Mouse (Mus musculus) gastrocnemius, adult 2 months (tissue): Measurements from ENCODE around the gene Fancf. TPM values are rescaled to one million over a fixed set of nuclear protein-coding genes. Genes with fewer than 3 reads are reported as not detected.

Experiments used
- DNase-seq: peaks from one replicate; pipeline ENCODE4 v3.0.0; 2022
- H3K27ac ChIP-seq: fragments of 200-600 bp; 2 replicates; pipeline ENCODE4 v1.8.1; 2022; ENCODE audit warnings: mild to moderate bottlenecking
- H3K4me3 ChIP-seq: fragments of 200-600 bp; 2 replicates; pipeline ENCODE4 v1.8.1; 2022; ENCODE audit warnings: mild to moderate bottlenecking, moderate library complexity
- CTCF ChIP-seq: fragments of 200-600 bp; IDR thresholded peaks from 2 replicates; pipeline ENCODE4 v1.8.1; 2022; ENCODE audit warnings: antibody characterized with exemption, mild to moderate bottlenecking, moderate library complexity
- intact Hi-C: fragments of 180-260 bp; cut with DNase I; formaldehyde crosslinking; loops from one replicate; pipeline ENCODE4 v1.15.1; 2025
- long read RNA-seq, 2 experiments: library from polyadenylated mRNA; stranded (forward); transcript quantifications; one replicate each; pipeline ENCODE4 v2.0.0; 2021
- total RNA-seq, 2 experiments: library from RNA; stranded (reverse); gene quantifications; 2 replicates each; pipeline ENCODE4 v1.2.3; 2021

The Fancf gene
- 1 to 10 TPM; 1.5 TPM for total RNA-seq
- long read RNA-seq, experiment 1, partial matches to known transcripts: 0 of 3 reads
- long read RNA-seq, experiment 1, other reads (novel, unspliced or antisense): 0 of 3 reads
- long read RNA-seq, experiment 2, partial matches to known transcripts: 0 of 4 reads
- long read RNA-seq, experiment 2, other reads (novel, unspliced or antisense): 0 of 4 reads

- Histone ChIP-seq H3K4me3 (peak within 1 kb of the TSS; percentile 95), H3K27ac (peak within 1 kb of the TSS; percentile 97)
- intact Hi-C loops: no loop called here
- peak; percentile 98 for DNase-seq
- TF ChIP-seq CTCF: no peak
Observed at GRCm38 (mm10) chr7:51862097-51862492, at the start of gene Fancf. Gene Fancf, minus strand, starts transcription at chr7:51862267.

GRCm38 (mm10) chr7:51899066-51899465 lies 37.0 kb upstream of the Fancf start:
- no peak for TF ChIP-seq CTCF
- no peak for DNase-seq
- Histone ChIP-seq H3K27ac (no peak overlapping the region), H3K4me3 (no peak overlapping the region)
- intact Hi-C loops: no loop called here

- Histone ChIP-seq H3K27ac (no peak overlapping the region), H3K4me3 (no peak overlapping the region)
- intact Hi-C loops: no loop called here
- DNase-seq: no peak
- TF ChIP-seq CTCF: no peak
Observed at GRCm38 (mm10) chr7:51894939-51895338, 32.9 kb upstream of the Fancf start.

- Histone ChIP-seq H3K27ac (no peak overlapping the region), H3K4me3 (no peak overlapping the region)
- intact Hi-C loops: no loop called here
- no peak for DNase-seq
- TF ChIP-seq CTCF: no peak
Observed at GRCm38 (mm10) chr7:51894133-51894801, 32.2 kb upstream of the Fancf start.

- DNase-seq: no peak
- intact Hi-C loops: no loop called here
- H3K4me3 ChIP-seq: no peak overlapping the region
- TF ChIP-seq CTCF: no peak
- H3K27ac ChIP-seq: no peak overlapping the region
Observed at GRCm38 (mm10) chr7:51893008-51893407, 30.9 kb upstream of the Fancf start.

GRCm38 (mm10) chr7:51892224-51892965 lies 30.3 kb upstream of the Fancf start:
- Histone ChIP-seq H3K4me3 (no peak overlapping the region), H3K27ac (no peak overlapping the region)
- no peak for TF ChIP-seq CTCF
- no peak for DNase-seq
- intact Hi-C loops: no loop called here

- TF ChIP-seq CTCF: no peak
- no peak for DNase-seq
- intact Hi-C loops: no loop called here
- Histone ChIP-seq H3K27ac (no peak overlapping the region), H3K4me3 (no peak overlapping the region)
Observed at GRCm38 (mm10) chr7:51889601-51890000, 27.5 kb upstream of the Fancf start.

GRCm38 (mm10) chr7:51887678-51888567 lies 25.9 kb upstream of the Fancf start:
- Histone ChIP-seq H3K27ac (no peak overlapping the region), H3K4me3 (no peak overlapping the region)
- DNase-seq: no peak
- TF ChIP-seq CTCF: no peak
- intact Hi-C loops: no loop called here

- no peak overlapping the region for H3K27ac ChIP-seq
- DNase-seq: no peak
- intact Hi-C loops: no loop called here
- TF ChIP-seq CTCF: no peak
- H3K4me3 ChIP-seq: no peak overlapping the region
Observed at GRCm38 (mm10) chr7:51885345-51885744, 23.3 kb upstream of the Fancf start.

- TF ChIP-seq CTCF: no peak
- H3K27ac ChIP-seq: peak overlapping the region; percentile 48
- intact Hi-C loops: no loop called here
- no peak for DNase-seq
- H3K4me3 ChIP-seq: peak overlapping the region; percentile 31
Observed at GRCm38 (mm10) chr7:51880121-51880520, 18.1 kb upstream of the Fancf start.

GRCm38 (mm10) chr7:51879136-51879723 lies 17.2 kb upstream of the Fancf start:
- Histone ChIP-seq H3K4me3 (peak overlapping the region; percentile 72), H3K27ac (peak overlapping the region; percentile 71)
- TF ChIP-seq CTCF: no peak
- peak; percentile 54 for DNase-seq
- intact Hi-C loops: no loop called here

GRCm38 (mm10) chr7:51878730-51879129 lies 16.7 kb upstream of the Fancf start:
- H3K4me3 ChIP-seq: peak overlapping the region; percentile 72
- intact Hi-C loops: no loop called here
- H3K27ac ChIP-seq: peak overlapping the region; percentile 71
- DNase-seq: peak; percentile 39
- TF ChIP-seq CTCF: no peak
